Mouse (Mus musculus) myocyte (in vitro differentiated cells): ENCODE measurements around the gene Rpl36. TPM values are rescaled to one million over a fixed set of nuclear protein-coding genes. Genes with fewer than 3 reads are reported as not detected.
A peak's percentile ranks its signal among the peaks of the same experiment; 100 is the strongest.
"Not testable (repeated sequence)": the region's sequence is repeated elsewhere in the genome, so short reads cannot be mapped to it uniquely, and the experiment has no call there.

Experiments used
- H3K27me3 ChIP-seq: one replicate; pipeline ENCODE4 v1.6.1; 2011; ENCODE audit not compliant: control insufficient read depth, insufficient read depth, insufficient read length
- H3K36me3 ChIP-seq: one replicate; pipeline ENCODE4 v1.6.1; 2011; ENCODE audit not compliant: control insufficient read depth, insufficient read depth
- H3K4me2 ChIP-seq: one replicate; pipeline ENCODE4 v1.6.1; 2011; ENCODE audit warnings: low read depth, control low read depth
- H3K4me3 ChIP-seq: one replicate; pipeline ENCODE4 v1.5.1; 2011; ENCODE audit warnings: mild to moderate bottlenecking, control low read depth, moderate library complexity
- H3K79me2 ChIP-seq: one replicate; pipeline ENCODE4 v1.6.1; 2011; ENCODE audit not compliant: control insufficient read depth, insufficient read depth
- H3ac ChIP-seq: one replicate; pipeline ENCODE4 v1.6.1; 2011; ENCODE audit not compliant: control insufficient read depth, insufficient read length
- CEBPB ChIP-seq: IDR thresholded peaks from 2 replicates; pipeline ENCODE4 v1.6.1; 2011; ENCODE audit warnings: mild to moderate bottlenecking, moderate library complexity; ENCODE audit not compliant: poor library complexity, insufficient read depth, severe bottlenecking
- E2F4 ChIP-seq: IDR thresholded peaks from one replicate; pipeline ENCODE4 v1.6.1; 2011; ENCODE audit warnings: mild to moderate bottlenecking, control low read depth, moderate library complexity; ENCODE audit not compliant: insufficient read depth
- MAX ChIP-seq: IDR thresholded peaks from one replicate; pipeline ENCODE4 v1.6.1; 2011; ENCODE audit warnings: low read depth, mild to moderate bottlenecking, control low read depth
- MYOD1 ChIP-seq, 3 experiments: IDR thresholded peaks; one replicate each; pipeline ENCODE4 v1.6.1; 2011; ENCODE audit warnings: control low read depth in 2 of 3, low read depth in 2 of 3, mild to moderate bottlenecking in 2 of 3, moderate library complexity in 1 of 3; ENCODE audit not compliant: insufficient read length in 2 of 3, control insufficient read depth in 1 of 3
- MYOG ChIP-seq, 3 experiments: IDR thresholded peaks; one replicate each; pipeline ENCODE4 v1.6.1; 2011; ENCODE audit warnings: control low read depth in 2 of 3, low read depth in 2 of 3, mild to moderate bottlenecking in 2 of 3; ENCODE audit not compliant: insufficient read length in 2 of 3, control insufficient read depth in 1 of 3, insufficient read depth in 1 of 3
- POLR2A ChIP-seq: IDR thresholded peaks from one replicate; pipeline ENCODE4 v1.6.1; 2011; ENCODE audit warnings: low read depth, mild to moderate bottlenecking, control low read depth, moderate library complexity; ENCODE audit not compliant: insufficient read length
- POLR2AphosphoS2 ChIP-seq: IDR thresholded peaks from one replicate; pipeline ENCODE4 v1.6.1; 2011; ENCODE audit warnings: low read depth, control low read depth; ENCODE audit not compliant: insufficient read length
- REST ChIP-seq: IDR thresholded peaks from one replicate; pipeline ENCODE4 v1.6.1; 2011; ENCODE audit warnings: mild to moderate bottlenecking, control low read depth, moderate library complexity; ENCODE audit not compliant: insufficient read depth, insufficient read length
- SRF ChIP-seq: IDR thresholded peaks from one replicate; pipeline ENCODE4 v1.6.1; 2011; ENCODE audit warnings: low read depth; ENCODE audit not compliant: control insufficient read depth, insufficient read length
- TCF12 ChIP-seq: IDR thresholded peaks from one replicate; pipeline ENCODE4 v1.6.1; 2011; ENCODE audit warnings: mild to moderate bottlenecking, control low read depth; ENCODE audit not compliant: poor library complexity, insufficient read depth, severe bottlenecking
- TCF3 ChIP-seq: IDR thresholded peaks from one replicate; pipeline ENCODE4 v1.6.1; 2011; ENCODE audit warnings: low read depth, control low read depth; ENCODE audit not compliant: insufficient read length
- USF1 ChIP-seq: IDR thresholded peaks from one replicate; pipeline ENCODE4 v1.6.1; 2011; ENCODE audit warnings: low read depth, mild to moderate bottlenecking, control low read depth, moderate library complexity
- polyA plus RNA-seq: library from polyadenylated mRNA; unstranded; fragments of >200 nt; fragmentation: generic; extraction: Trizol; gene quantifications from one replicate; pipeline ENCODE4 v1.2.1, GENCODE M21; 2012; ENCODE audit warnings: missing spikeins

Gene Rpl36
- polyA plus RNA-seq, 1 experiment: 3,746 TPM

DNA sequence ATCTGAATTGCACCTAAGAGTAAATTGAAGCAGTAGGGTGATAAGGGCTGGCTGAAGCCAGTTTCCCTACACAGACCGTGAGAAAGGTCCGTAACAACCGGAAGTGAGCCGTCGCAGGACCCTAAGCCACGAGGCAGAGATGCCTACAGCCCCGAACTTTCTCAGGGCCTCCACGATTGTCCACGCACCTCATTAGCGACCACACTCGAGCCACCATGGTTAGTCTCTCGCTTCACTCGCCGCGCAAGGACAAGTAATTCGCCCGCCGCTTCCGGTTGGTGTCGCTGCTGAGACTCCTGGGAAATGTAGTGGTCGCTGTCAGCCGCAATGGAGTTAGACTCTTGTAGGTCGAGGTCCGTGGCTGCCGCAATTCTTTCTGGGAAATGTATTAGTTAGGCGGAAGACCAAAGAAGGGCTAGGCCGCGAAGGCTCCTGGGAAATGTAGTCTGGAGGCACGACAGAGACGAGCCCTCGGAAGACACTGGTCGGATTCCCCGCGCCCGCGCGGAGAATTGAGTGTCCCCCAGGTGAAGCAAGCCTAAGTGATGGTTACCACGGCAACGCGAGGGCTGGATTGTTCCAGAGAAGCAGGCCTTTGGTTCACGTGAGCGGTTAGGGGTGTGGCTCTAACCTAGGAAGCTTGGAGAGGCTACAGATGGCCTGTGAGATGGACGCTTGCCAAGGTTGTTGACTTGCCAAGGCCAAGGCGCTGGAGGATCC lies 3.6 kb upstream of the Rpl36 start, which contains the start of gene 2410015M20Rik:
Gene 2410015M20Rik, minus strand, starts transcription at position 320 of the 720 bp plus-strand sequence.
- H3ac ChIP-seq: peak within 1 kb of the TSS; percentile 5
- peak within 1 kb of the TSS; percentile 92 for H3K4me3 ChIP-seq
- H3K27me3 ChIP-seq: no peaks in the 10 kb centered on the region
- peaks cover 30% of the 10 kb centered on the region for H3K79me2 ChIP-seq
- H3K36me3 ChIP-seq: peaks cover 25% of the 10 kb centered on the region
- TF ChIP-seq E2F4: no peak
- TF ChIP-seq TCF3: no peak
- TF ChIP-seq POLR2AphosphoS2: peak; percentile 87
- TF ChIP-seq MAX: no peak
- TF ChIP-seq POLR2A: peak; percentile 89
- peak; percentile 97 for TF ChIP-seq SRF
- TF ChIP-seq TCF12: no peak
- peak; percentile 30 for TF ChIP-seq USF1
- TF ChIP-seq MYOD1 (IDR thresholded peaks at IDR 0.05; ENCODE audit: control insufficient read depth in 1 of 3, insufficient read length in 2 of 3, low read depth in 2 of 3): no peak
- peak within 1 kb of the TSS; percentile 93 for H3K4me2 ChIP-seq

DNA sequence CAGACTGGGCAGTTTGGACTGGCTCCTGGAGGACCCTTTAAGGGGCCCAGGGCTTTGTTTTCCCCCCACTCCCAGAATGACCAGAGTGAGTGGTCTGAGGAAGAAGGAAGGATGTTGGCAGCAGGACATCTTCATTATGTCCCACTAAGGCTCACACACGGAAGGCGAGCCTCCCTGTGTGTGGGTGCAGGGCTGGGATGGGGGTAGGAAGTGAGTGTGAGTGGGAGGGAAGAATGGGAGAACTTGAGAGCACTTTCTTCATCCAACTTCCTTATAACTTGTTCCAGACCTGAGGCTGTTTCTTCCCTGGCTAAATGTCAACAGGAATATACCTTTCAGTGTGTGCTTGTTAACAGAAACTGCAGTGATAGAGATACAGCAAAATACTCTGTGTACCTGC lies 1.9 kb upstream of the Rpl36 start:
- no peak overlapping the region for H3ac ChIP-seq
- TF ChIP-seq MAX: no peak
- no peak for TF ChIP-seq TCF12
- no peak for TF ChIP-seq REST
- TF ChIP-seq E2F4: no peak
- TF ChIP-seq MYOG (IDR thresholded peaks at IDR 0.05; ENCODE audit: control insufficient read depth in 1 of 3, insufficient read depth in 1 of 3, insufficient read length in 2 of 3, low read depth in 2 of 3): no peak
- TF ChIP-seq MYOD1 (IDR thresholded peaks at IDR 0.05; ENCODE audit: control insufficient read depth in 1 of 3, insufficient read length in 2 of 3, low read depth in 2 of 3): no peak
- no peak for TF ChIP-seq POLR2AphosphoS2
- TF ChIP-seq USF1: no peak
- TF ChIP-seq CEBPB: no peak
- no peak for TF ChIP-seq TCF3
- TF ChIP-seq SRF: no peak
- no peak for TF ChIP-seq POLR2A
- no peaks in the 10 kb centered on the region for H3K27me3 ChIP-seq
- H3K79me2 ChIP-seq: peaks cover 47% of the 10 kb centered on the region
- H3K36me3 ChIP-seq: peaks cover 15% of the 10 kb centered on the region
- no peak overlapping the region for H3K4me3 ChIP-seq
- no peak overlapping the region for H3K4me2 ChIP-seq

DNA sequence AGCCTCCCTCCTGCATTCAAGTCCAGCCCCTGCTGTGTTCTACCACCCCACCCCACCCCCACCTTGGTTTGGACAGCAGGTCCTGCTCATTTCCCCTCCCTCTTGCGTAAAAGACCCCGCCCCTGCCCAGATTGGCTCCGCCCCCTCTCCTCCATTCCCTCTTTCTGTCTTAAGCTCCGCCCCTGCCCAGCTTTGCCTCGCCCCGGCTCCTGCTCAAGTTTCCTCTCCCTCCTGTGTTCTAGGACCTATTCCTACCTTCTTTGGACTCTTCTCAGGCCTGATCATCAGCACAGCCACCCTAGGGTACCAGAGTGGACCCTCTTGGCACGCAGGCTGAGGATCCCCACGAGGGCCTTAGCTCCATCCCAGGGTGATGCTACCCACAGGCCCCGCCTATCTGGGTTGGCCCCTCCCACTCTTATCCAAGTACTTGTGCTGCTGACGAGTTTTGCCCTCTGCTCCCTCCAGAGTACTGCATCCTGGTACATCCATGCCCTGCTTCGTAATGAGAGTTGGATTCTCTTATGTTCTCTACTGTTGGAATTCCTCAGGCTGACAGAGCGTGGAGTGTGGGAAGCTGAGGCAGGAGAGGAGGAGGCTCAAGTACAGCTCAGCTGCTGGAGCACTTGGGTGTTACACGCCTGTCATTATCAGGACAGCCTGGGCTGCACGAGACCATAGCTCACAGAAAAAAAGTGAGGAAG lies 1.2 kb upstream of the Rpl36 start:
- Histone ChIP-seq H3ac (no peak overlapping the region), H3K79me2 (peaks cover 53% of the 10 kb centered on the region), H3K27me3 (no peaks in the 10 kb centered on the region), H3K36me3 (peaks cover 15% of the 10 kb centered on the region), H3K4me2 (no peak overlapping the region), H3K4me3 (no peak overlapping the region)
- peak; percentile 11 for TF ChIP-seq POLR2AphosphoS2
- no peak for TF ChIP-seq MYOG (IDR thresholded peaks at IDR 0.05; ENCODE audit: control insufficient read depth in 1 of 3, insufficient read depth in 1 of 3, insufficient read length in 2 of 3, low read depth in 2 of 3)

DNA sequence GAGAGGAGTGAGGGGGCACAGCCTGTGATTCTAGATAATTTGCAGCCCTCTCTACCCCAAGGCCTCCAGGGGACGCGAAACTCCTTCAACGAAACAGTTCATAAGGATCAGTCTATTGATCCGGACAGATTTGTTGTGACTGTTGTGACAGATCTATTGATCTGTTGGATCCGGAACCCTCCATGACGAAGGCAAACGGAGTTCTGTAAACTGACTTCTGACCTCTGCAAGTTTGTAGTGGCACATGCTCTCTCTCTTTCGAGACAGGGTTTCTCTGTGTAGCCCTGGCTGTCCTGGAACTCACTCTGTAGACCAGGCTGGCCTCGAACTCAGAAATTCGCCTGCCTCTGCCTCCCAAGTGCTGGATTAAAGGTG lies 664 bp upstream of the Rpl36 start:
- H3K27me3 ChIP-seq, H3ac ChIP-seq, H3K4me2 ChIP-seq, H3K4me3 ChIP-seq: not testable (repeated sequence)
- Histone ChIP-seq H3K79me2 (peaks cover 57% of the 10 kb centered on the region), H3K36me3 (peaks cover 17% of the 10 kb centered on the region)

DNA sequence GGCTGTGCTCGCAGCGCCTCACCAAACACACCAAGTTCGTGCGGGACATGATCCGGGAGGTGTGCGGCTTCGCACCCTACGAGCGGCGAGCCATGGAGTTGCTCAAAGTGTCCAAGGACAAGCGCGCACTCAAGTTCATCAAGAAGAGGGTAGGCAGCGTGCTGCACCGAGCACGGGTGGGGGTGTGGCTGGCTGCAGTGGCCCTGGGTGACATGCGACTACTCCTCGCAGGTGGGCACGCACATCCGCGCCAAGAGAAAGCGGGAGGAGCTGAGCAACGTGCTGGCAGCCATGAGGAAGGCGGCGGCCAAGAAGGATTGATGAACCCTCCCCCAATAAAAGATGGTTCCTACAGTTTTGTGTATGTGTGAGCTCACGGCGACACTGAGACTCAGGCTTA lies 677 bp downstream of the Rpl36 start:
- Histone ChIP-seq H3K36me3 (peaks cover 24% of the 10 kb centered on the region), H3K4me2 (peak overlapping the region; percentile 95), H3K79me2 (peaks cover 48% of the 10 kb centered on the region), H3K4me3 (peak overlapping the region; percentile 73), H3ac (peak overlapping the region; percentile 59)
- TF ChIP-seq POLR2AphosphoS2 (peak; percentile 86), MYOG (IDR thresholded peaks at IDR 0.05; ENCODE audit: control insufficient read depth in 1 of 3, insufficient read depth in 1 of 3, insufficient read length in 2 of 3, low read depth in 2 of 3) (peak in 1 of 3 experiments; percentile 8), POLR2A (peak; percentile 69)
- H3K27me3 ChIP-seq: not testable (repeated sequence)
